Mouse (Mus musculus) heart, adult 18-20 months (tissue): ENCODE data around the gene Ric8a. TPM values are rescaled to one million over a fixed set of nuclear protein-coding genes. Genes with fewer than 3 reads are reported as not detected.
A peak's percentile ranks its signal among the peaks of the same experiment; 100 is the strongest.
"Not testable (repeated sequence)": the region's sequence is repeated elsewhere in the genome, so short reads cannot be mapped to it uniquely, and the experiment has no call there.

Source experiments
- DNase-seq, 2 experiments: peaks; one replicate each; pipeline ENCODE4 v3.0.0; 2021 to 2022; ENCODE audit warnings: mixed read lengths in 1 of 2
- total RNA-seq, 2 experiments: library from RNA; stranded (reverse); gene quantifications; 2 replicates each; pipeline ENCODE4 v1.2.3; 2021

Gene Ric8a
- total RNA-seq, 2 experiments from 2014 or later: 18.4 to 21.2 TPM

DNA sequence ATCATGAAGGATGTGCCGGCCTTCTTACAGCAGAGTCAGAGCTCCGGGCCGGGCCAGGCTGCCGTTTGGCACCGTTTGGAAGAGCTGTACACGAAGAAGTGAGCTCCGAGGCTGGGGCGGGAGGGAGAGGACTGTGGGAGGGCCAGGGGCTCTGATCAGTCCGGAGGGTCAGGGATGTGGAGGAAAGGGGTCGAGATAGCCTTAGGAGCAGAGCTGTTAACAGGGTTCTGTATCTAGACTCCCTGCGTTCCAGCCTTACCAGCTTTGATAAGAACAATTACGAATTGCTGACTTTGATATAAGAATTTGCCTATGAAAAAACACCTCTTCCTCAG, 25.7 kb downstream of the Ric8a start:
- DNase-seq: no peak

DNA sequence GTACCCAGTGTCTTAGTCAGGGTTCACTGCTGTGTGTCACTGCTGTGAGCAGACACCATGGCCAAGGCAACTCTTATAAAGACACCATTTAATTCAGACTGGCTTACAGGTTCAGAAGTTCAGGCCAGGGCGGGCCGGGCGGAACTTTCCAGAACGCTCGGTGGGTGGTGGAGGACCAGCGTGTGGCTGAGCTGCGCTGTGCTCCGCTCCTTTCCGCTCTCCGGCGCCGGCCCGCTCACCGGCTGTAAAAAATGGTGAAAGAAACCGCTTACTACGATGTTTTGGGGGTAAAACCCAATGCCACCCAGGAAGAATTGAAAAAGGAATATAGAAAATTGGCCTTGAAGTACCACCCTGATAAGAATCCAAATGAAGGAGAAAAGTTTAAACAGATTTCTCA, 33.9 kb downstream of the Ric8a start:
- not testable (repeated sequence) for DNase-seq

- no peak for DNase-seq
Measured at GRCm38 (mm10) chr7:140894031-140894430, 37.3 kb downstream of the Ric8a start.

DNA sequence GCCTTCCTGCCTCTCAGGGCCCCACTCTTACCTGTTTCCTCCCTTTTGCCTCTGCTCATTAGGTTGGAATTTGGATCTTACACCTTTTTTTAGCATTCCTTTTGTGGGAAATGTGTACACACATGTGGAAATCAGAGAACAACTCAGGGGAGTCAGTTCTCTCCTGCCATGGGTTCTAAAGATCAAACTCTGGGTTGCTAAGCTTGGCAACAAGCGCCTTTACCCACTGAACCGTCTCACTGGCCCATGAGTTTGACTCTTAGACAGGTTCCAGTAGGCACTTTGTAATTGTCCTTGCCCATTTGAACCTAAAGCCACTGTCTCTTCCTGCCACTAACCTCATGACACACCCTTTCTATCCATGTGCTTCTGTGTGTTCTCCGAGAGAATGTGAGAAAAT, 37.9 kb downstream of the Ric8a start:
- no peak for DNase-seq

- no peak for DNase-seq
Measured at GRCm38 (mm10) chr7:140897863-140898262, 41.1 kb downstream of the Ric8a start.

DNA sequence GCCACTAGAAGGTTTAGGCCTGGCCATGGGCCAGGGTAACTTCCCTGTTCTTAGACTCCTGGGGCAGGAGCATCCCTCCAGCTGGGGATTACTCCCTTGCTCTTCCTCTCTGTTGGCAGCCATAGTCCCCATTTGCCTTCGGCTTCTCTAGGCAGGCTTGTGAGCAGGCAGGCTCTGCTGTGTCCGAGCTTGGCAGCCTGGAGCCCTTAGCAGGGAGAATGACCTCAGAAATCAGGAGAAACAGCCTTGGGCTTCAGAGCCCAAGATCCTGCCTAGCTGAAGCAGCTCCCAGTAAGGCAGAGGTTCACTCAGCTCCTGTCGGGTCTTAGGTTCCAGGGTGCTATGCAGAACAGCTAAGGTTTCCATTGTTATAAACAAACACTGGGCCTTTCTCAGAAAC, 42.4 kb downstream of the Ric8a start:
- DNase-seq: peak in 1 of 2 experiments; percentile 44

GRCm38 (mm10) chr7:140900220-140900619, 43.5 kb downstream of the Ric8a start, which contains the start of gene Cox8b:
Gene Cox8b, minus strand, starts transcription at chr7:140900446.
- DNase-seq: peak; percentile 72 to 75

DNA sequence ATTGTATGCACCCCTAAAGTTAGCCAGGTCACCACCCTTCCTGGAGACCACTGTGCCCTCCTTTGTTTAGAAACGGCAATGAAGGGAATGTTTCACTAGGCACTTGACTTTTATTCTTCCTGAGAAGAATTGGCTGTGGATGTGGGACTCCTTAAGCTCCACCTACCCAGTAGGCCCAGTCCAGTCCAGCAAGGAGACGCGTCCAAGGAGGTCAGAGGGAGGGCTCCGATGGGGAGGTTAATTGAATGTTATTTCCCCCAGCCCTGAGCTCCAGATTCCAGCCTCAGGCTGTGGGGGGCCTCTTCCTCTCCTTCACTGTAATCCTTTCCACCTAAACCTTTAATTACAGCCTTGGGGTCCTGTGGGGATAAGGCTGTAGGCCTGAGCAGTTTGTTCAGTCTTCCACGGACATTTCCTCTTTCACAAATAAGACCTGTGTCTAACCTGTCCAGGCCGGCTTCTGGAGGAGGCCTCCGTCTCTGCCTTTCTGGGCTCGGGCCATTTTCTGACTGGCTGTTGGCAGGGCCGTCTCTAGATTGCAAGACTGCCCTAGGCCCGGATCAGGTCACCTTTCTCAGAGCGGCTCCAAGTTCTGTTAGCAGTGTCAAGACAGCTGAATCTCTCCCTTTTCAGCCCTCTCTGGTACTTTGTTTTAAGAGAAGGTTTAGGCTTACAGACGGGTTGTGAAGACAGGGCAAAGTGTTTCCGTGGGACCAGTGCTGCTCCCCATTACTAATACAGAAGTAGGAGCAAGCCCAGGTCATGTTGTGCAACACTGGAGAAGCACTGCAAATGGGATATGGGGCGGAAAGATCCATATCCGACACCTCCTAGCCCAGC, 45.5 kb downstream of the Ric8a start:
- peak; percentile 34 to 40 for DNase-seq

GRCm38 (mm10) chr7:140903212-140903611, 46.5 kb downstream of the Ric8a start:
- peak; percentile 70 to 92 for DNase-seq

DNA sequence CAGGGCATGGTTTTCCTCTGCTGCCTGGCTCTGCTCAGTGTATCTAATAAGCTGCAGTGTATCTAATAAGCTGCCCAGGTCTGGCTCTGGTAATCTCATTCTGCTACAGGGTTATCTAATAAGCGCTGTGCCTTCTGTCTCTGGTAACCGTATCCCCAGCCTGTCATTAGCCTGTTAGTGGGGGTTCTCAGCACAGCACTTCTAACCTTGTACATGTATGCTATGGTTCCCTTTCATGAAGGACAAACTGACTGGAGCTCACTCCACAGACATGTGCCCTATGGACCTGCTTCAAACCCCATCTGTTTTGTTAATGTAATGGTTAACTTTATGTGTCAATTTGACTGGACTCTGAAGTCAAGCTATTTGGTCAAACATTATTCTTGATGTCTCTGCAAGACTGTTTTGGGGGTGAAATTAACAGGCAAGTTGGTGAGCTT, 48.9 kb downstream of the Ric8a start:
- DNase-seq: no peak

GRCm38 (mm10) chr7:140907131-140907530, 50.4 kb downstream of the Ric8a start:
- no peak for DNase-seq

DNA sequence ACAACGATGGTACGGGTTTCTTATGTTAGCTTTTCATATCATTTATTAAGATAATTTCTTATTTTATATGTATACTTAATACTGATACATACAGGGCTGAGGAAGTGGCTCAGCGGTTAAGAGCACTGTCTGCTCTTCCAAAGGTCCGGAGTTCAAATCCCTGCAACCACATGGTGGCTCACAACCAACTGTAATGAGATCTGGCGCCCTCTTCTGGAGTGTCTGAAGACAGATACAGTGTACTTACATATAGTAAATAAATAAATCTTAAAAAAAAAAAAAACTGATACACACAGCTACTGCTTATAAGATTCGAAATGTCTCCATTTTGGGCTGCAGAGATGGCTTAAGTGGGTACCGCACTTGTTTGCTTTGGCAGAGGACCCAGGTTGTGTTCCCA, 50.9 kb downstream of the Ric8a start:
- no peak for DNase-seq

DNA sequence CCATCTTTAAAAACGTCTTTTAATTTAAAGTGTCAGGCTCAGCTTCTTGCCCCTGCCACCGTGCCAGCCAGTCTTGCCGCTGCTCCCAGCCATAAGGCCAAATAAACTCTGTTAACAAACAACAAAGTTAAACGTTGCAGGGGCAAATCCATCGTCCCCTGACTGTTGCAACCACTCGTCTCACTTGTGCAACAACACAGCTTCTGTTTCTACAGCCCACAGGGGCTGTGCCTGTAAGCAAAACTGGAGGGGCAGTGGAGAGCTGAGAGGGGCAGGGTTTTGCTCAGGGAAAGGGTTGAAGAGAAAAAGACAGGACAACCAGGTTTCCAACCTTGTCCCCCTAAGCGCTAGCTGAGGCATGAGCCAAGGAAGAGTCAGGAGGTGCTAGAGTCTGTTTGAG, 51.4 kb downstream of the Ric8a start:
- DNase-seq: no peak

GRCm38 (mm10) chr7:140908634-140909107, 51.9 kb downstream of the Ric8a start:
- peak; percentile 82 to 92 for DNase-seq

- DNase-seq: no peak
Measured at GRCm38 (mm10) chr7:140912293-140912692, 55.5 kb downstream of the Ric8a start.

- no peak for DNase-seq
Measured at GRCm38 (mm10) chr7:140912846-140913482, 56.2 kb downstream of the Ric8a start.

Other genes with a start within 250 kb of the Ric8a start
- not detected for gene Olfr61, start 228.0 kb upstream of the Ric8a start, total RNA-seq
- gene Olfr53, start 210.5 kb upstream of the Ric8a start, total RNA-seq: not detected
- not detected for gene Olfr539, start 197.0 kb upstream of the Ric8a start, total RNA-seq
- gene Olfr45, start 175.0 kb upstream of the Ric8a start, total RNA-seq: not detected
- gene Olfr541, start 159.7 kb upstream of the Ric8a start, total RNA-seq: not detected
- 10 to 100 TPM in 1 of 2 experiments, 1 to 10 TPM in 1; 6.0 to 49.3 TPM for gene Cyp2e1, start 93.2 kb upstream of the Ric8a start, total RNA-seq
- not detected for gene Syce1, start 69.1 kb upstream of the Ric8a start, total RNA-seq
- gene Zfp941, start 34.8 kb upstream of the Ric8a start, total RNA-seq: under 1 TPM; 0.20 to 0.41 TPM
- gene Urah, start 21.9 kb upstream of the Ric8a start, total RNA-seq: 1 to 10 TPM in 1 of 2 experiments, under 1 TPM in 1; 0.77 to 2.4 TPM
- 10 to 100 TPM; 30.5 to 32.9 TPM for gene Scgb1c1, start 11.4 kb upstream of the Ric8a start, total RNA-seq
- gene Odf3, start 9.2 kb upstream of the Ric8a start, total RNA-seq: not detected
- gene Gm45785, start 626 bp upstream of the Ric8a start, total RNA-seq: not detected
- 1 to 10 TPM; 9.2 TPM for gene Bet1l, start 620 bp downstream of the Ric8a start, total RNA-seq
- 10 to 100 TPM; 76.5 to 84.0 TPM for gene Psmd13, start 25.0 kb downstream of the Ric8a start, total RNA-seq
- 10 to 100 TPM; 61.9 to 69.3 TPM for gene Sirt3, start 25.4 kb downstream of the Ric8a start, total RNA-seq
- 1,000 to 10,000 TPM; 3,201 to 3,214 TPM for gene Cox8b, start 43.5 kb downstream of the Ric8a start, total RNA-seq
- gene Nlrp6, start 63.9 kb downstream of the Ric8a start, total RNA-seq: not detected
- gene Pgghg, start 84.4 kb downstream of the Ric8a start, total RNA-seq: 1 to 10 TPM; 3.5 to 4.3 TPM
- gene Ifitm5, start 93.3 kb downstream of the Ric8a start, total RNA-seq: under 1 TPM in 1 of 2 experiments, not detected in 1; 0.46 TPM
- gene Gm45717, start 99.0 kb downstream of the Ric8a start, total RNA-seq: not detected
- 10 to 100 TPM; 98.8 to 99.4 TPM for gene Ifitm2, start 99.0 kb downstream of the Ric8a start, total RNA-seq
- 1 to 10 TPM; 2.6 to 8.3 TPM for gene Ifitm1, start 110.3 kb downstream of the Ric8a start, total RNA-seq
- gene Ifitm3, start 153.8 kb downstream of the Ric8a start, total RNA-seq: 100 to 1,000 TPM in 1 of 2 experiments, 10 to 100 TPM in 1; 94.8 to 129 TPM
- not detected for gene Ifitm6, start 161.0 kb downstream of the Ric8a start, total RNA-seq
- gene Gm17387, start 172.2 kb downstream of the Ric8a start, total RNA-seq: not detected
- not detected for gene B4galnt4, start 204.1 kb downstream of the Ric8a start, total RNA-seq
- 1 to 10 TPM in 1 of 2 experiments, under 1 TPM in 1; 0.37 to 1.6 TPM for gene Pkp3, start 221.3 kb downstream of the Ric8a start, total RNA-seq
- gene Sigirr, start 243.6 kb downstream of the Ric8a start, total RNA-seq: 1 to 10 TPM; 4.2 to 4.7 TPM